Mouse (Mus musculus): ENCODE measurements around the gene Sco2.

DNA sequence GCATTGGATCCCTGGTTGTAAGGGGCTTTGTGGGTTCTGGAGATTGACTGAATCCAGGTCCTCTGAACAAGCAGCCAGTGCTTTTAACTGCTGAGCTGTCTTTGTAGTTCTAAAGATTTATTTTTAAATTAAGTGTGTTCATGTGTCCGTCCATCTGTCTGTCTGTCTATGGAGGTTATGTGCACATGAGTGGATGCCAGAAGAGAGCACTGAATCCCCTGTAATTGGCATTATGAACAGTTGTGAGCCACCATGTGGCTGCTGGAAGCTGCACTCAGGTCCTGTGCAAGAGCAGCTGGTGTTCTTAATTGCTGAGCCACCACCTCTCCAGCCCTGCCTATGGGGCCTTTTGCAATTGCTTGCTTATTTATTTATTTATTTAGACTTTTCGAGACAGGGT is 24.5 kb upstream of the Sco2 start:
- no peak for TF ChIP-seq CTCF (IDR thresholded peaks at IDR 0.05; ENCODE audit: extremely low read depth, insufficient read depth, low read length)
- no peak for TF ChIP-seq POLR2A (IDR thresholded peaks at IDR 0.05; ENCODE audit: extremely low read depth, insufficient read depth, low read length)

Data from cortical plate, adult 2 months (tissue).